Mouse (Mus musculus) hindbrain, embryonic 15.5 days (tissue): ENCODE measurements around the gene Slc24a4. TPM values are rescaled to one million over a fixed set of nuclear protein-coding genes. Genes with fewer than 3 reads are reported as not detected.
"Not testable (repeated sequence)": the region's sequence is repeated elsewhere in the genome, so short reads cannot be mapped to it uniquely, and the experiment has no call there.

Source experiments
- ATAC-seq: fragments of 200-750 bp; cut with Nextera tagmentation; 2 replicates; pipeline ENCODE4 v1.8.0; 2017; ENCODE audit warnings: low read depth, moderate number of reproducible peaks, moderate TSS enrichment; ENCODE audit not compliant: low FRiP score
- H3K27ac ChIP-seq: fragments of 300-500 bp; sonication (generic); replicated peaks from 2 replicates; pipeline ENCODE4 v1.5.1; 2015; ENCODE audit warnings: mild to moderate bottlenecking, inconsistent platforms
- H3K27me3 ChIP-seq: fragments of 300-500 bp; sonication (generic); 2 replicates; pipeline ENCODE4 v1.6.1; 2015; ENCODE audit warnings: control low read depth, inconsistent platforms
- H3K36me3 ChIP-seq: fragments of 300-500 bp; sonication (generic); 2 replicates; pipeline ENCODE4 v1.6.1; 2015; ENCODE audit warnings: control low read depth, inconsistent platforms
- H3K4me1 ChIP-seq: fragments of 300-500 bp; sonication (generic); replicated peaks from 2 replicates; pipeline ENCODE4 v1.6.1; 2015; ENCODE audit warnings: control low read depth, inconsistent platforms
- H3K4me2 ChIP-seq: fragments of 300-500 bp; sonication (generic); 2 replicates; pipeline ENCODE4 v1.6.1; 2015; ENCODE audit warnings: moderate library complexity, mild to moderate bottlenecking, inconsistent platforms
- H3K4me3 ChIP-seq: fragments of 300-500 bp; sonication (generic); 2 replicates; pipeline ENCODE4 v1.5.1; 2015; ENCODE audit warnings: mild to moderate bottlenecking, inconsistent platforms
- H3K9ac ChIP-seq: fragments of 300-500 bp; sonication (generic); 2 replicates; pipeline ENCODE4 v1.6.1; 2015; ENCODE audit warnings: inconsistent platforms
- H3K9me3 ChIP-seq: fragments of 300-500 bp; sonication (generic); 2 replicates; pipeline ENCODE4 v1.6.1; 2016; ENCODE audit warnings: control low read depth, inconsistent platforms
- WGBS: fragments of 180-500 bp; shearing (Covaris S2); methylation state at CpG from one replicate; pipeline ENCODE4 v1.1.7; 2015; 5-methylcytosine and 5-hydroxymethylcytosine counted together
- polyA plus RNA-seq: library from polyadenylated mRNA; unstranded; fragments of >200 nt; fragmentation: Nextera tagmentation; extraction: Ambion mirVana; gene quantifications from 2 replicates; pipeline ENCODE4 v1.2.1, GENCODE M21; 2015

Slc24a4 gene
- polyA plus RNA-seq, 1 experiment from 2014 or later, result 2.7 TPM

- no peaks in the 10 kb centered on the region for H3K9me3 ChIP-seq
- no peak overlapping the region for H3K9ac ChIP-seq
- H3K27ac ChIP-seq, result no peak overlapping the region
- H3K27me3 ChIP-seq, result no peaks in the 10 kb centered on the region
- no peaks in the 10 kb centered on the region for H3K36me3 ChIP-seq
- H3K4me1 ChIP-seq, result peaks cover 4% of the 10 kb centered on the region; the same call in 1 of the 2 replicates
- no peak overlapping the region for H3K4me3 ChIP-seq
- ATAC-seq, result no peak
- no peak overlapping the region for H3K4me2 ChIP-seq
These were observed 126.5 kb downstream of the Slc24a4 start for GRCm38 (mm10) chr12:102255012-102255411.

- no peaks in the 10 kb centered on the region for H3K4me1 ChIP-seq
- no peaks in the 10 kb centered on the region for H3K36me3 ChIP-seq
- no peaks in the 10 kb centered on the region for H3K9me3 ChIP-seq
- 85% methylated on average over 3 of the region's 3 CpGs for WGBS
- H3K4me2 ChIP-seq, result no peak overlapping the region
- H3K27ac ChIP-seq, result no peak overlapping the region
- H3K9ac ChIP-seq, result no peak overlapping the region
- H3K4me3 ChIP-seq, result no peak overlapping the region
- ATAC-seq, result no peak
- H3K27me3 ChIP-seq, result no peaks in the 10 kb centered on the region
These were observed 130.1 kb downstream of the Slc24a4 start for GRCm38 (mm10) chr12:102258522-102259112.

GRCm38 (mm10) chr12:102261933-102262396 lies 133.4 kb downstream of the Slc24a4 start:
- Histone ChIP-seq H3K4me3 (no peak overlapping the region), H3K4me2 (no peak overlapping the region), H3K27me3 (no peaks in the 10 kb centered on the region), H3K9me3 (no peaks in the 10 kb centered on the region), H3K4me1 (no peaks in the 10 kb centered on the region), H3K27ac (no peak overlapping the region), H3K36me3 (no peaks in the 10 kb centered on the region), H3K9ac (no peak overlapping the region)
- 62% methylated on average over 8 of the region's 8 CpGs for WGBS
- ATAC-seq, result no peak

- Histone ChIP-seq H3K4me3 (no peak overlapping the region), H3K36me3 (no peaks in the 10 kb centered on the region), H3K9ac (no peak overlapping the region), H3K27me3 (no peaks in the 10 kb centered on the region), H3K9me3 (no peaks in the 10 kb centered on the region), H3K4me2 (no peak overlapping the region), H3K4me1 (no peaks in the 10 kb centered on the region), H3K27ac (no peak overlapping the region)
- WGBS, result 92% methylated on average over 2 of the region's 2 CpGs
- ATAC-seq, result no peak
These were observed 134.3 kb downstream of the Slc24a4 start for GRCm38 (mm10) chr12:102262809-102263208.

- no peaks in the 10 kb centered on the region for H3K27me3 ChIP-seq
- no peaks in the 10 kb centered on the region for H3K36me3 ChIP-seq
- ATAC-seq, result no peak
- no peak overlapping the region for H3K4me2 ChIP-seq
- no peak overlapping the region for H3K27ac ChIP-seq
- H3K9me3 ChIP-seq, result no peaks in the 10 kb centered on the region
- no peak overlapping the region for H3K4me3 ChIP-seq
- no peak overlapping the region for H3K9ac ChIP-seq
- H3K4me1 ChIP-seq, result no peaks in the 10 kb centered on the region
These were observed 134.7 kb downstream of the Slc24a4 start for GRCm38 (mm10) chr12:102263249-102263648.

GRCm38 (mm10) chr12:102266433-102266832 lies 137.9 kb downstream of the Slc24a4 start:
- ATAC-seq, result no peak
- H3K4me2 ChIP-seq, result no peak overlapping the region
- WGBS, result 85% methylated on average over 8 of the region's 8 CpGs

GRCm38 (mm10) chr12:102269144-102269543 lies 140.6 kb downstream of the Slc24a4 start:
- Histone ChIP-seq H3K9me3 (no peaks in the 10 kb centered on the region), H3K9ac (no peak overlapping the region), H3K4me1 (no peaks in the 10 kb centered on the region), H3K36me3 (no peaks in the 10 kb centered on the region), H3K4me2 (no peak overlapping the region), H3K27me3 (no peaks in the 10 kb centered on the region), H3K27ac (no peak overlapping the region), H3K4me3 (no peak overlapping the region)
- no peak for ATAC-seq
- 48% methylated on average over 2 of the region's 2 CpGs for WGBS

More at GRCm38 (mm10) chr12:102266433-102266832, 137.9 kb downstream of the Slc24a4 start:
- Histone ChIP-seq H3K4me3 (no peak overlapping the region), H3K27me3 (no peaks in the 10 kb centered on the region), H3K9me3 (no peaks in the 10 kb centered on the region), H3K27ac (no peak overlapping the region), H3K4me1 (no peaks in the 10 kb centered on the region), H3K36me3 (no peaks in the 10 kb centered on the region), H3K9ac (no peak overlapping the region)

- Histone ChIP-seq H3K36me3 (no peaks in the 10 kb centered on the region), H3K9ac (no peak overlapping the region), H3K9me3 (no peaks in the 10 kb centered on the region), H3K4me1 (no peaks in the 10 kb centered on the region), H3K27ac (no peak overlapping the region), H3K27me3 (no peaks in the 10 kb centered on the region), H3K4me3 (no peak overlapping the region), H3K4me2 (no peak overlapping the region)
- ATAC-seq, result no peak
- 82% methylated on average over 6 of the region's 6 CpGs for WGBS
These were observed 142.4 kb downstream of the Slc24a4 start for GRCm38 (mm10) chr12:102270776-102271405.

GRCm38 (mm10) chr12:102271447-102271846 lies 142.9 kb downstream of the Slc24a4 start:
- no peaks in the 10 kb centered on the region for H3K4me1 ChIP-seq
- H3K9ac ChIP-seq, result no peak overlapping the region
- no peaks in the 10 kb centered on the region for H3K9me3 ChIP-seq
- no peak for ATAC-seq
- no peak overlapping the region for H3K4me2 ChIP-seq
- H3K4me3 ChIP-seq, result no peak overlapping the region
- H3K27ac ChIP-seq, result no peak overlapping the region
- H3K27me3 ChIP-seq, result no peaks in the 10 kb centered on the region
- no peaks in the 10 kb centered on the region for H3K36me3 ChIP-seq
- 78% methylated on average over 4 of the region's 4 CpGs for WGBS

- H3K9ac ChIP-seq, result no peak overlapping the region
- H3K36me3 ChIP-seq, result no peaks in the 10 kb centered on the region
- no peak for ATAC-seq
- H3K4me2 ChIP-seq, result no peak overlapping the region
- 55% methylated on average over 7 of the region's 7 CpGs for WGBS
- no peaks in the 10 kb centered on the region for H3K27me3 ChIP-seq
- no peak overlapping the region for H3K4me3 ChIP-seq
- H3K27ac ChIP-seq, result no peak overlapping the region
- H3K4me1 ChIP-seq, result no peaks in the 10 kb centered on the region
- no peaks in the 10 kb centered on the region for H3K9me3 ChIP-seq
These were observed 147.4 kb downstream of the Slc24a4 start for GRCm38 (mm10) chr12:102275833-102276443.

- H3K4me2 ChIP-seq, ATAC-seq, H3K36me3 ChIP-seq, H3K27ac ChIP-seq, H3K4me3 ChIP-seq, H3K9ac ChIP-seq, H3K27me3 ChIP-seq, H3K9me3 ChIP-seq: not testable (repeated sequence)
- H3K4me1 ChIP-seq, result peaks cover 18% of the 10 kb centered on the region
- WGBS, result 63% methylated on average over 4 of the region's 4 CpGs
These were observed 151.8 kb downstream of the Slc24a4 start for GRCm38 (mm10) chr12:102280290-102280689.

GRCm38 (mm10) chr12:102280867-102281503 lies 152.5 kb downstream of the Slc24a4 start:
- no peak for ATAC-seq
- Histone ChIP-seq H3K4me3 (no peak overlapping the region), H3K27me3 (0 out of 2 replicates have a peak, but pooled peaks cover 3% of the 10 kb centered on the region), H3K9ac (no peak overlapping the region), H3K36me3 (no peaks in the 10 kb centered on the region), H3K27ac (no peak overlapping the region), H3K4me1 (peaks cover 19% of the 10 kb centered on the region), H3K9me3 (no peaks in the 10 kb centered on the region), H3K4me2 (no peak overlapping the region)
- WGBS, result 41% methylated on average over 7 of the region's 7 CpGs
